Comparison of ENCODE assay signal across 11 mouse cellular contexts in the genomic region with DNA sequence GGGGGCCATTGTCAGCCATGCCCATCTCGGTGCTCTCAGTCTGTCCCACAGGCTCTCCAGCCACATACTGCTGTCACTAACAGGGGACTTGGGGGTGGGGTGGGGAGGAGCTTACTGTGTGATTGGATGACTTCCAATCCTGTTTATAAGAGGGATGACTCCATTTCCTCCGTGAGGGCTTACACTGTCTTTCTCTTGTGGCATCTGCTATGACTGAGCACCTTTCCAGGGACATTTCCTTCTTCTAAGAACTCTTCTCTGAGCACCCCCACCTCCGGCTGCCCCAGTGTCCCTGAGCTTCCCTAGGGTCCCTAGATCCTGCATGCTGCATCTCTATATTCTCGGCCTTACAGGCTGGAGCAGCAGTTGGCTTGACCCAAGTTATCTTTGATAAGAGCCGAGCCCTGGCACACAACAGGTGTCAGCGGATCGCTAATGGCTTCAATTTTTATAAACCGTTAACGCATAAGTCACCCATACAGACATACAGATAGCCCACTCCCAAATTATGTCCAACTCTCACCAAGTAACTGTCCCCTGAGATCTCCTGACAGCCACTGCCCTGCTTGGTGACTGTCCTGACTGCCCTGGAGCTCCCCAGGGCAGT. TPM values are rescaled to one million over a fixed set of nuclear protein-coding genes. Genes with fewer than 3 reads are reported as not detected.
DNase-seq lines count a peak whose midpoint lies in the region; ATAC-seq lines count a peak whose summit lies in the region.
"Had no signal": no experiment of that assay in that cellular context is flagged by ENCODE, and none has a peak within 500 bp of the region (broad histone marks: within the 10 kb centered on the region; RNA-seq: fewer than 3 reads in every experiment).

No protein-coding gene starts in this region.

- H3K4me1 ChIP-seq in forebrain, embryonic 14.5 days (ENCODE audit: control insufficient read depth, insufficient read depth, low read length) = no peaks in the 10 kb centered on the region
- H3K4me1 ChIP-seq in forebrain, embryonic 11.5 days (replicated peaks; ENCODE audit: control insufficient read depth, insufficient read depth, low read length) = no peaks in the 10 kb centered on the region; the same call in 1 of the 2 replicates
- H3K4me1 ChIP-seq in midbrain, embryonic 10.5 days = peaks cover 49% of the 10 kb centered on the region
- H3K4me1 ChIP-seq in midbrain, embryonic 11.5 days (ENCODE audit: control insufficient read depth, insufficient read depth, low read length) = peaks cover 6% of the 10 kb centered on the region

- no peaks in the 10 kb centered on the region for H3K9me3 ChIP-seq in forebrain, embryonic 14.5 days (replicated peaks; ENCODE audit: control insufficient read depth, low read length)
- no peaks in the 10 kb centered on the region for H3K9me3 ChIP-seq in forebrain, embryonic 11.5 days (ENCODE audit: control insufficient read depth, low read length)
- no peaks in the 10 kb centered on the region for H3K9me3 ChIP-seq in midbrain, embryonic 10.5 days (replicated peaks)
- H3K9me3 ChIP-seq in midbrain, embryonic 11.5 days (ENCODE audit: control insufficient read depth, low read length) = no peaks in the 10 kb centered on the region
- H3K9me3 ChIP-seq: forebrain, embryonic 12.5 days had no signal

- no peak overlapping the region for H3K27ac ChIP-seq in forebrain, embryonic 14.5 days (ENCODE audit: low read depth, low read length)
- H3K27ac ChIP-seq in forebrain, embryonic 11.5 days (ENCODE audit: low read depth, low read length) = no peak overlapping the region
- H3K27ac ChIP-seq in midbrain, embryonic 10.5 days (replicated peaks) = 0 out of 2 replicates have a peak overlapping the region, but pooled peaks have one; percentile 50
- no peak overlapping the region for H3K27ac ChIP-seq in midbrain, embryonic 11.5 days (ENCODE audit: low read depth, low read length)
- H3K27ac ChIP-seq: forebrain, embryonic 12.5 days; heart, adult 2 months had no signal

- 64% methylated on average over 9 of the region's 9 CpGs for WGBS in forebrain, embryonic 14.5 days
- 68% methylated on average over 9 of the region's 9 CpGs for WGBS in forebrain, embryonic 11.5 days
- 70% methylated on average over 9 of the region's 9 CpGs for WGBS in midbrain, embryonic 10.5 days
- 70% methylated on average over 9 of the region's 9 CpGs for WGBS in midbrain, embryonic 11.5 days

- no peaks in the 10 kb centered on the region for H3K36me3 ChIP-seq in forebrain, embryonic 14.5 days (ENCODE audit: control insufficient read depth, insufficient read depth, low read length)
- no peaks in the 10 kb centered on the region for H3K36me3 ChIP-seq in forebrain, embryonic 11.5 days (ENCODE audit: control insufficient read depth, insufficient read depth, low read length)
- no peaks in the 10 kb centered on the region for H3K36me3 ChIP-seq in midbrain, embryonic 10.5 days
- no peaks in the 10 kb centered on the region for H3K36me3 ChIP-seq in midbrain, embryonic 11.5 days (ENCODE audit: control insufficient read depth, insufficient read depth, low read length)
- H3K36me3 ChIP-seq: forebrain, embryonic 12.5 days had no signal

- H3K4me3 ChIP-seq in forebrain, embryonic 14.5 days (ENCODE audit: low read depth, low read length) = no peak overlapping the region
- H3K4me3 ChIP-seq in forebrain, embryonic 11.5 days (ENCODE audit: low read depth, low read length) = no peak overlapping the region
- no peak overlapping the region for H3K4me3 ChIP-seq in midbrain, embryonic 10.5 days
- no peak overlapping the region for H3K4me3 ChIP-seq in midbrain, embryonic 11.5 days (ENCODE audit: low read depth, low read length)
- H3K4me3 ChIP-seq: forebrain, embryonic 12.5 days; heart, adult 2 months had no signal

- peak; percentile 54 for DNase-seq in forebrain, embryonic 14.5 days (ENCODE audit: low spot score)
- DNase-seq in forebrain, embryonic 11.5 days (ENCODE audit: low spot score) = no peak
- DNase-seq in midbrain, embryonic 10.5 days (ENCODE audit: low spot score) = no peak
- DNase-seq in midbrain, embryonic 11.5 days (ENCODE audit: low spot score, missing footprints) = no peak
- DNase-seq in naive thymus-derived CD4-positive, alpha-beta T cell, adult 2 months (ENCODE audit: low read depth) = peak; percentile 30
- DNase-seq in left cerebral cortex, postnatal 36 days (ENCODE audit: low spot score in 2 of 2) = no peak
- no peak for DNase-seq in heart, adult 9 months (ENCODE audit: low spot score in 2 of 2)
- DNase-seq: heart, adult 2 months; thymus, postnatal 4 days had no signal

- no peak for ATAC-seq in forebrain, embryonic 14.5 days
- ATAC-seq in forebrain, embryonic 11.5 days (replicated peaks; ENCODE audit: low FRiP score) = no peak
- no peak for ATAC-seq in midbrain, embryonic 11.5 days (ENCODE audit: low FRiP score)
- peak; percentile 9; the same call in 1 of the 2 replicates for ATAC-seq in common myeloid progenitor, adult 5-6 weeks (replicated peaks; ENCODE audit: low read depth, poor library complexity, severe bottlenecking)

- H3K9ac ChIP-seq in forebrain, embryonic 14.5 days (ENCODE audit: low read length) = no peak overlapping the region
- H3K9ac ChIP-seq in forebrain, embryonic 11.5 days (ENCODE audit: low read length) = no peak overlapping the region
- no peak overlapping the region for H3K9ac ChIP-seq in midbrain, embryonic 11.5 days (ENCODE audit: low read length)
- H3K9ac ChIP-seq: forebrain, embryonic 12.5 days had no signal

- no peaks in the 10 kb centered on the region for H3K27me3 ChIP-seq in forebrain, embryonic 14.5 days (replicated peaks; ENCODE audit: control insufficient read depth, insufficient read depth, low read length)
- no peaks in the 10 kb centered on the region for H3K27me3 ChIP-seq in forebrain, embryonic 11.5 days (ENCODE audit: control insufficient read depth, insufficient read depth, low read length)
- no peaks in the 10 kb centered on the region for H3K27me3 ChIP-seq in midbrain, embryonic 10.5 days (ENCODE audit: low read depth, poor library complexity, severe bottlenecking)
- no peaks in the 10 kb centered on the region for H3K27me3 ChIP-seq in midbrain, embryonic 11.5 days (ENCODE audit: control insufficient read depth, insufficient read depth, low read length)
- H3K27me3 ChIP-seq: forebrain, embryonic 12.5 days had no signal

- intact Hi-C loops in left cerebral cortex, postnatal 36 days (cut with DNase I) = no loop called here

- H3K4me2 ChIP-seq in forebrain, embryonic 14.5 days (ENCODE audit: low read length) = no peak overlapping the region
- no peak overlapping the region for H3K4me2 ChIP-seq in forebrain, embryonic 11.5 days (ENCODE audit: low read depth, low read length, severe bottlenecking)
- no peak overlapping the region for H3K4me2 ChIP-seq in midbrain, embryonic 11.5 days
- H3K4me2 ChIP-seq: forebrain, embryonic 12.5 days had no signal

RNA-seq across cellular contexts. Expression of a gene that starts 6.9 kb away (rescaled TPM):
- polyA plus RNA-seq in forebrain, embryonic 14.5 days (2014; fragmentation: Nextera tagmentation; extraction: Ambion mirVana) = 27.6 and 31.9 TPM in 2 replicates
- polyA plus RNA-seq in forebrain, embryonic 11.5 days (2014; fragmentation: Nextera tagmentation; extraction: Ambion mirVana) = 17.2 and 20.7 TPM in 2 replicates
- 16.7 and 22.9 TPM in 2 replicates for polyA plus RNA-seq in midbrain, embryonic 10.5 days (2016; fragmentation: Nextera tagmentation; extraction: Ambion mirVana)
- 22.0 and 27.3 TPM in 2 replicates for polyA plus RNA-seq in midbrain, embryonic 11.5 days (2014; fragmentation: Nextera tagmentation; extraction: Ambion mirVana)
- total RNA-seq in common myeloid progenitor, adult 5-6 weeks (2017) = 106 and 110 TPM in 2 replicates
- 10 to 100 TPM; 33.3 to 38.6 TPM for total RNA-seq in left cerebral cortex, postnatal 36 days (2021)

RNA-seq across cellular contexts. Expression of a gene that starts 24.3 kb away (rescaled TPM):
- polyA plus RNA-seq in forebrain, embryonic 14.5 days (2014; fragmentation: Nextera tagmentation; extraction: Ambion mirVana) = 0.09 and 0.10 TPM in 2 replicates
- polyA plus RNA-seq in forebrain, embryonic 11.5 days (2014; fragmentation: Nextera tagmentation; extraction: Ambion mirVana) = not detected in 2 replicates
- polyA plus RNA-seq in midbrain, embryonic 10.5 days (2016; fragmentation: Nextera tagmentation; extraction: Ambion mirVana) = not detected in 2 replicates
- polyA plus RNA-seq in midbrain, embryonic 11.5 days (2014; fragmentation: Nextera tagmentation; extraction: Ambion mirVana) = not detected in 2 replicates
- not detected in 2 replicates for total RNA-seq in common myeloid progenitor, adult 5-6 weeks (2017)
- total RNA-seq in left cerebral cortex, postnatal 36 days (2021) = 1 to 10 TPM; 1.4 to 1.7 TPM
- total RNA-seq: heart, adult 2 months had no signal

Comparison
In these comparisons a context has a peak if more than half of its experiments do, and no peak if none do; other contexts are left out.
1. DNase-seq: peak in forebrain, embryonic 14.5 days (single experiment) and naive thymus-derived CD4-positive, alpha-beta T cell, adult 2 months (single experiment); none in forebrain, embryonic 11.5 days (single experiment), midbrain, embryonic 10.5 days (single experiment), midbrain, embryonic 11.5 days (single experiment), left cerebral cortex, postnatal 36 days (0 of 2) and heart, adult 9 months (0 of 2).